Mouse (Mus musculus) forebrain, embryonic 15.5 days (tissue): Measurements from ENCODE around the gene Tmem214. TPM values are rescaled to one million over a fixed set of nuclear protein-coding genes. Genes with fewer than 3 reads are reported as not detected.

Experiments used
- ATAC-seq: fragments of 200-750 bp; cut with Nextera tagmentation; replicated peaks from 2 replicates; pipeline ENCODE4 v1.8.0; 2017; ENCODE audit warnings: mild to moderate bottlenecking, moderate TSS enrichment, moderate library complexity
- H3K27ac ChIP-seq: fragments of 300-500 bp; sonication (generic); replicated peaks from 2 replicates; pipeline ENCODE4 v1.5.1; 2015; ENCODE audit warnings: mild to moderate bottlenecking, inconsistent platforms
- H3K27me3 ChIP-seq: fragments of 300-500 bp; sonication (generic); 2 replicates; pipeline ENCODE4 v1.6.1; 2015; ENCODE audit warnings: inconsistent platforms
- H3K36me3 ChIP-seq: fragments of 300-500 bp; sonication (generic); 2 replicates; pipeline ENCODE4 v1.6.1; 2015; ENCODE audit warnings: mild to moderate bottlenecking, inconsistent platforms
- H3K4me1 ChIP-seq: fragments of 300-500 bp; sonication (generic); 2 replicates; pipeline ENCODE4 v1.6.1; 2015; ENCODE audit warnings: inconsistent platforms
- H3K4me2 ChIP-seq: fragments of 300-500 bp; sonication (generic); replicated peaks from 2 replicates; pipeline ENCODE4 v1.6.1; 2015; ENCODE audit warnings: mild to moderate bottlenecking, inconsistent platforms
- H3K4me3 ChIP-seq: fragments of 300-500 bp; sonication (generic); 2 replicates; pipeline ENCODE4 v1.5.1; 2015; ENCODE audit warnings: mild to moderate bottlenecking, inconsistent platforms
- H3K9ac ChIP-seq: fragments of 300-500 bp; sonication (generic); replicated peaks from 2 replicates; pipeline ENCODE4 v1.6.1; 2015; ENCODE audit warnings: mild to moderate bottlenecking, inconsistent platforms
- H3K9me3 ChIP-seq: fragments of 300-500 bp; sonication (generic); 2 replicates; pipeline ENCODE4 v1.6.1; 2016; ENCODE audit warnings: inconsistent platforms
- WGBS: fragments of 180-500 bp; shearing (Covaris S2); methylation state at CpG from one replicate; pipeline ENCODE4 v1.1.7; 2015; ENCODE audit warnings: mixed read lengths; 5-methylcytosine and 5-hydroxymethylcytosine counted together
- polyA plus RNA-seq: library from polyadenylated mRNA; unstranded; fragments of >200 nt; fragmentation: Nextera tagmentation; extraction: Ambion mirVana; gene quantifications from 2 replicates; pipeline ENCODE4 v1.2.1, GENCODE M21; 2015

Gene Tmem214
- polyA plus RNA-seq, 1 experiment from 2014 or later = 48.1 TPM

DNA sequence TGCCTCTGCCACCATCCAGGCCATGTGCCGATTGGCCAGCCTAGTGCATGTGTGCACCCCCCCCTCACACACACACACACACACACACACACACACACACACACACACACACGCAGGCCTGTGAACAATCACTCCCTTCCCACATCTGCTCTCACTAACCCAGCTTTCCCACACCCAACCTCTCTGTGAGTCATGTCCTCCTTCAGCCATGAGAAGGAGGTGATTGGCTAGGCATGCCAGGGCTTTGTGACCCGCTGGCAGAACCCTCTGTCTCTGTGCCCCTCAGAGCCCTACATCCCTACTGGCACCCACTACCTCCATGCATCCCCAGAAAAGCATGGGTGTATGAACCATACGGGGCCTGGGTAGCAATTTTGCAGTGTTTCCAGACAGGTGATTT lies 14.3 kb upstream of the Tmem214 start:
- H3K27ac ChIP-seq = no peak overlapping the region
- H3K27me3 ChIP-seq = no peaks in the 10 kb centered on the region
- no peak overlapping the region for H3K4me2 ChIP-seq
- no peaks in the 10 kb centered on the region for H3K9me3 ChIP-seq
- no peaks in the 10 kb centered on the region for H3K4me1 ChIP-seq
- no peak overlapping the region for H3K4me3 ChIP-seq
- WGBS = 90% methylated on average over 4 of the region's 4 CpGs
- no peaks in the 10 kb centered on the region for H3K36me3 ChIP-seq
- no peak for ATAC-seq
- H3K9ac ChIP-seq = no peak overlapping the region

DNA sequence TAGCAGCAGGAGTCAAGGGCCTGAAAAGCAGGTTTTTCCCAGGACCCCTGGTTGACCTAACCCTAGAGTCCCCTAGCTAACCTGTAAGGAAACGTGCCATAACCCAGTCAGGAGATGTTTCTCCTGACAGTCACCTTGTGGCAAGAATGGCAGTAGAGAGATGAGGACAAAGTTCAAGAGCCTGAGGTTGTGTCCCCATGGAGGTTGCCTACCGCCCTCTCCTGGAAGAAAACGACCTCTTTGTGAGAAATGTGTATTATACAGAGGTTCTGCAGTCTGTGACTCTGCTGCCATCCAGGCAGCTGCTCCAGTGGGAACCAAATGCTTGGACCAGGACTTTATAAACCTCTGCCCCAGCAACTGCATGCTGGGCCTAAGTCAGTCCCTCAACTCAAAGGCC lies 12.1 kb upstream of the Tmem214 start:
- no peak overlapping the region for H3K4me3 ChIP-seq
- WGBS = 55% methylated on average over 3 of the region's 3 CpGs
- H3K9me3 ChIP-seq = no peaks in the 10 kb centered on the region
- no peak overlapping the region for H3K4me2 ChIP-seq
- no peak for ATAC-seq
- H3K27me3 ChIP-seq = no peaks in the 10 kb centered on the region
- H3K27ac ChIP-seq = no peak overlapping the region
- no peak overlapping the region for H3K9ac ChIP-seq
- no peaks in the 10 kb centered on the region for H3K4me1 ChIP-seq
- no peaks in the 10 kb centered on the region for H3K36me3 ChIP-seq

DNA sequence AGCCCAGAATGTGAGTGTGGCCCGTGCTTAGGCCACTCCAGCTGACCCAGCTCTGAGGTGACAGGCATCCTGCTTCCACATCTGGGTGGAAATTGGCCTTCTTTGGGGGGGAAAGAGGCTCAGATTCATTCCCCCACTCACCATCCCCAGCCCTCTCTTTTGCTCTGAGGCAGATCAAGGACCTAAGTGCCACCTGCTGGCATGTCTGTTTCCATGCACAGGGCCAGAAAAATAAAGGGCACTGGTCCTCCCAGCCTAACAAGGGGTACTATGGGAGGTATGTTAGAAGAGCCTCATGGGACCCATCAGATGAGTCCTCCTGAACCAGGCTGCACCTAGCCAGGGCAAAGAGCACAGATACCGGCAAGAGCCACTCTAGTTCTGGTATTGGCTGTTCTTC lies 11.7 kb upstream of the Tmem214 start:
- WGBS = 79% methylated on average over 2 of the region's 2 CpGs
- Histone ChIP-seq H3K9ac (no peak overlapping the region), H3K27ac (no peak overlapping the region), H3K36me3 (no peaks in the 10 kb centered on the region), H3K27me3 (no peaks in the 10 kb centered on the region), H3K4me1 (no peaks in the 10 kb centered on the region), H3K9me3 (no peaks in the 10 kb centered on the region), H3K4me3 (no peak overlapping the region), H3K4me2 (no peak overlapping the region)
- ATAC-seq = no peak

DNA sequence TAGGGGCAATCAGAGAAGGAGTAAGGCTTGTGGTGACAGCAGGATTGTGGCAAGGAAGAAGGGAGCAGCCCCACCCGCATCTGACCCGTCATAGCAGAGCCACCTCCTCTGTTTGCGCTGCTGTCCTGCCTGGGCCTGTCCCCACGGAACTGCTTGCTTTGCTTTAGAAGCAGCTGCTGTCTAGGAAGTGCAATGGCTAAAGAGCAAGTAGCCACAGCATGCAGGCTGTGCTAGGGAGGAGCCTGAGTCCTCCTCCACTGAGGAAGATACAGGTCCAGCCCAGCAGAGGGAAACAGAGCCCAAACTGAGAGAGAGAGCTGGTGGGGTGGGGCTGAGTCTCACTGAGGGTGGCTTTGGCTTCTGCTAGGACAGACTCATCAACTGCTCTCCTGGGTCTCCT lies 4.0 kb upstream of the Tmem214 start:
- 46% methylated on average over 4 of the region's 4 CpGs for WGBS
- Histone ChIP-seq H3K4me1 (peaks cover under 1% of the 10 kb centered on the region), H3K9ac (no peak overlapping the region), H3K9me3 (no peaks in the 10 kb centered on the region), H3K4me2 (no peak overlapping the region), H3K36me3 (peaks cover 15% of the 10 kb centered on the region; the same call in 1 of the 2 replicates), H3K27ac (no peak overlapping the region), H3K4me3 (no peak overlapping the region), H3K27me3 (no peaks in the 10 kb centered on the region)
- ATAC-seq = no peak

DNA sequence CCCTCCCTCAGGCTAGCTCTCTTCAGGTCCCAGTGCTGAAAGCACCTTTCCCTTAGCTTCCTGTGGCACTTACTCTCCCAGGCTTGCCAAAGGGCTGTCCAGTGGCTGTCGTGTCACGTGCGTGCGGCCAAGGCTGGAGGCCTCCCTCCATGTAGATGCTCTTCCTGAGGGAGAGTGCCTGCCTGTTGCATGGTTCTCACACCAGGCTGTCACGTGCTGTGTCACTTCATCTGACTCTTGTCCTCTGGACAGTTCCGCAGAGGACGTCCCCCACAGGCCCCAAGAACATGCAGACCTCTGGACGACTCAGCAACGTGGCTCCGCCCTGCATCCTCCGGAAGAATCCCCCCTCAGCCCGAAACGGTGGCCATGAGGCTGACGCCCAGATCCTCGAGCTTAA lies 3.5 kb upstream of the Tmem214 start:
- Histone ChIP-seq H3K27me3 (no peaks in the 10 kb centered on the region), H3K4me1 (peaks cover 5% of the 10 kb centered on the region), H3K36me3 (peaks cover 15% of the 10 kb centered on the region; the same call in 1 of the 2 replicates), H3K4me2 (no peak overlapping the region), H3K9ac (no peak overlapping the region), H3K27ac (no peak overlapping the region), H3K4me3 (no peak overlapping the region), H3K9me3 (no peaks in the 10 kb centered on the region)
- no peak for ATAC-seq
- 59% methylated on average over 15 of the region's 15 CpGs for WGBS

DNA sequence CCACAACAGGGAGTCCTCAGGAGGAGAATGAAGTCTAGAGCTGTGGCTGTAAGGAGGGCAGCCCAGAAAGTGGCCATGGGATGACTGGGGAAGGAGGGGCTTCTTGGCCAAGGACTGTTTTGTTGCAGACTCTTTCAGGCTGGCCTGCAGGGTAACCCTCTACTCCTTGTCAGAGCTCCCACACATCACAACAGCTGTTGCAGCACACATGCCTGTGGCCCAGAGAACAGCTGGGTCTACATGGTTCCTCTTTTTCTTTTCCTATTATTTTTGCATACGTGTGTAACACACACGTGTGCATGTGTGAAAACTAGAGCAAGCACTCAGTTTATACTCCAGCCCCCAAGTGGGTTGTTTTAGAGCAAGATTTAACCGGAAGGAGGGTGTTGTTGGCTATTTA lies 941 bp upstream of the Tmem214 start:
- Histone ChIP-seq H3K4me1 (peaks cover 19% of the 10 kb centered on the region), H3K4me2 (no peak overlapping the region), H3K27me3 (no peaks in the 10 kb centered on the region), H3K36me3 (peaks cover 24% of the 10 kb centered on the region), H3K4me3 (no peak overlapping the region), H3K9me3 (no peaks in the 10 kb centered on the region), H3K9ac (no peak overlapping the region), H3K27ac (no peak overlapping the region)
- ATAC-seq = no peak
- 93% methylated on average over 3 of the region's 3 CpGs for WGBS

DNA sequence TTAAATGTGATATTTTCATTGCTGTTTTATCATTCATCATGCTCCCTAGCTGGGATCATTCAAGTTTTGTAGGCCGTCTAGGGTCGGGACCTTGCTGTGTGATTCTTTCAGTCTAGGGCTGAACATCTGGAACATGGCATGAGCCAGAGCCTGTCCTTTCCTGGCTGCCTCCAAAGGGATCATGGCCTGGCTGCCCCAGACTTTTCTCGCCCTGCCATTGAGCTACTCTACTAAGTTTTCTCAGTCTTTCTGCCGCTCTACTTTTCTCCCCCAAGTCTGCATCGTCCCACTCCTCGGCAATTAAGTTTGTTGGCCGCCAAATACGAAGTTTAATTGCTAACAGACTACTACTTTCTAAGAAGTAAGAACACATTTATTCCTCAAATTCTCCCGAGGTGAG lies 1.2 kb downstream of the Tmem214 start:
- peak overlapping the region; percentile 41; the same call in 1 of the 2 replicates for H3K27ac ChIP-seq
- H3K4me3 ChIP-seq = peak overlapping the region; percentile 83
- peak overlapping the region; percentile 61 for H3K4me2 ChIP-seq
- H3K36me3 ChIP-seq = peaks cover 37% of the 10 kb centered on the region
- H3K4me1 ChIP-seq = peaks cover 19% of the 10 kb centered on the region
- no peaks in the 10 kb centered on the region for H3K27me3 ChIP-seq
- peak overlapping the region; percentile 90 for H3K9ac ChIP-seq
- no peaks in the 10 kb centered on the region for H3K9me3 ChIP-seq
- peak; percentile 41 for ATAC-seq
- WGBS = 16% methylated on average over 9 of the region's 9 CpGs

DNA sequence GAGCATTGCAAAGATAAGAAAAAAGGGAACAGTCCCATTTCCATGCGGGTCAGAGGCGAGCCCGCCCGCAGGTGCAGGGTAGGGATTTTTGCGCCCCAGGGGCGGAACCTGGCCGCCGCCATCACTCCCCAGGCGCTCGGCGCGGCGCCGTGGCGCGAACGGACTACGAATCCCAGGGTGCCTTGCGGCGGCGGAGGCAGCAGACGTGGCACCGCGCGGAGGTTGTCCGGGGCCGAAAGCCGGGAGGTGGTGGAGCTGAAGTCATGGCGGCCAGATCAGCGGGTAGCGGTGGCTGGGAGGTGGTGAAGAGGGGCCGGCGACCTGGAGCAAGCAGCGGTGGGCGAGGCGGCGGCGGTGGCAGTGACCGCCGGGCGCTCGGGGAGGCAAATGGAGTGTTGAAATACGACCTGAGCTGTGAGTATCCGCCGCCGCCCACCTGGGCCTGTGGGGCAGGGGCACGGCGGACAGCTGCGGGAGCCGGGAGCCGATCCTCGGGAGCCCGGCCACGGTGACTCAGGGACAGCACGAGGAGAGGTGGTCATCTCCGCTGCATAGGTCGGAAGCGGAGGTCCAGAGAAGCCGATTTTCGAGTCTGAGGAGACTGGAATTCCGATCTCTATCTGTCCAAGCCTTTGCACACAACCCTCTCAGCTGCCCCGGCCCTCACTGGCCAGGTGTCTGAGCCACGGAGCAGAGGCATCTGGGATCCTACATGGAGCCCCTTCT lies 1.8 kb downstream of the Tmem214 start:
- ATAC-seq = peak; percentile 92
- H3K9ac ChIP-seq = peak overlapping the region; percentile 90
- no peaks in the 10 kb centered on the region for H3K9me3 ChIP-seq
- H3K27ac ChIP-seq = peak overlapping the region; percentile 41; the same call in 1 of the 2 replicates
- peak overlapping the region; percentile 61 for H3K4me2 ChIP-seq
- peaks cover 19% of the 10 kb centered on the region for H3K4me1 ChIP-seq
- H3K36me3 ChIP-seq = peaks cover 43% of the 10 kb centered on the region
- under 1% methylated on average over 63 of the region's 63 CpGs for WGBS
- H3K4me3 ChIP-seq = peak overlapping the region; percentile 83
- H3K27me3 ChIP-seq = no peaks in the 10 kb centered on the region

DNA sequence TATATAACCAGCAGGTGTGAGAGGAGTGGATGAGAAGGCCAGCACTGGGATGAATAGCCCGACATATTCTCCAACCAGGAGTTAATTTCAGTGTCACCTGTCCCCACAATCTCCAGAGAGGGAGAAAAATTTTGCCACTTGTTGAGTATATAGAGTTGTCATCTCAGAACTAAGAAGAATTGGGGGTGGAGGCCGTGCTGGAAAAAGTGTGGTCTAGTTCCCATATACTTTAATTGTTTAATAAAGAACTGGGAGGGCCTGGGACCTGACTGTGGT lies 2.3 kb downstream of the Tmem214 start:
- peaks cover 43% of the 10 kb centered on the region for H3K36me3 ChIP-seq
- WGBS = 32% methylated on average over 2 of the region's 2 CpGs
- H3K9me3 ChIP-seq = no peaks in the 10 kb centered on the region
- H3K4me1 ChIP-seq = peaks cover 19% of the 10 kb centered on the region
- no peak for ATAC-seq
- H3K4me2 ChIP-seq = peak overlapping the region; percentile 61
- peak overlapping the region; percentile 41; the same call in 1 of the 2 replicates for H3K27ac ChIP-seq
- peak overlapping the region; percentile 83 for H3K4me3 ChIP-seq
- H3K9ac ChIP-seq = peak overlapping the region; percentile 90
- no peaks in the 10 kb centered on the region for H3K27me3 ChIP-seq

DNA sequence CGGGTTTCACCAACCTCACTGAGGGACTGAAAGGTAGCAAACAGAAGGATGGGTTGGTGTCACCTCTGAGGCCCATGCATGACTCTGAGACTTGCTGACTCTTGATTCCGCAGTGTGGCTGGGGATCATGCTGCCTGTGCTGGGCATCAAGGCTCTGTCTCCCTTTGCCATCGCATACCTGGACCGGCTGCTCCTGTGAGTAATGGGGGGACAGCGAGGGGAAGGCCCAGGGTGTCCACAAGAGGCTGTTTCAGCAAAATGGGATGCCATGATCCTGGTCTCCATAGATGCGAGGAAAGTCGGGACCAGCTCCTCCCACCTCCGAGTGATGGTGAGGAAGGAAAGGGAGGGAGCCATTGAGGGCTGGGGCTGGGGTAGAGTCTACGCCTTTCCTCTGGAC lies 4.8 kb downstream of the Tmem214 start:
- Histone ChIP-seq H3K9ac (no peak overlapping the region), H3K9me3 (no peaks in the 10 kb centered on the region), H3K4me1 (peaks cover 20% of the 10 kb centered on the region), H3K27me3 (no peaks in the 10 kb centered on the region), H3K4me2 (no peak overlapping the region), H3K36me3 (peaks cover 64% of the 10 kb centered on the region), H3K27ac (no peak overlapping the region), H3K4me3 (no peak overlapping the region)
- ATAC-seq = no peak
- 93% methylated on average over 9 of the region's 9 CpGs for WGBS

DNA sequence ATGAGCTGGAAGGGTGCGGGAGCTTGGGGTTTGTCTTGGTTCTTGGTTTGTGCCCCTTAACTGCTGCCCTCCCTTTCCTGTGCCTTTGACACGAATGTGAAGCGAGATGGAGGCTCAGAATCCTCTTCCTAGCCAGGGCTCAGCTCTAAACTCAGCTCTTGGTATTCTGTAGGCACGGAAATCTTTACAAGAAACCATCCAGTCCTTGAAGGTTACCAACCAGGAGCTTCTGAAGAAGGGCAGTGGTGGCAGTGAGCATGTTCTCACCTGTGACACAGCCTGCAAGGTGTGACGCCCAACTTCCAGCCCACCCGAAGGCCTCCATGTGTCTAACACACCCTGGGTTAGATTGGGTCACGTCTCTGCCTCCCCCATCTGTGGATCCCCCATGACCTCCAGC lies 6.6 kb downstream of the Tmem214 start:
- no peak overlapping the region for H3K9ac ChIP-seq
- no peak for ATAC-seq
- no peak overlapping the region for H3K4me2 ChIP-seq
- no peaks in the 10 kb centered on the region for H3K9me3 ChIP-seq
- H3K4me3 ChIP-seq = no peak overlapping the region
- 92% methylated on average over 7 of the region's 7 CpGs for WGBS
- peaks cover 23% of the 10 kb centered on the region for H3K4me1 ChIP-seq
- H3K27ac ChIP-seq = no peak overlapping the region
- H3K27me3 ChIP-seq = no peaks in the 10 kb centered on the region
- H3K36me3 ChIP-seq = peaks cover 68% of the 10 kb centered on the region

DNA sequence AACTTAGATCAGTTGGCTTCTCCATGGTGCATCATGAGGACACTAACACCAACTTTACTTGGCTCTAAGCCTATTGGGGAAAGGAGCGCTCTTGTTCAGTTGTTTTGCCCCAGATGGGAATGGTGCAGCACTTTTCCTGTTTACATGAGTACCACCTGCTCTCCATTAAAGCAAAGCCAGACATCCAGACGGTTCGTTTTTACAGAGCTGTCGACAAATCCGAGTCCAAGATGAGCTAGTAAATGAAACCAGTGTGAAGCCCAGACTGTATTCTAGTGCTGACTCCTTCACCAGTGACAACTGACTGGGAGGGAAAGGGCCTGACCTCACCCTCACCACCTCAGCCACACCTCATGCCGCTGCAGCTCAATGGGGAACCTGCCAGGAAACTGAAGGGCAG lies 10.8 kb downstream of the Tmem214 start:
- H3K4me1 ChIP-seq = peaks cover 9% of the 10 kb centered on the region
- peak overlapping the region; percentile 80 for H3K27ac ChIP-seq
- H3K9ac ChIP-seq = no peak overlapping the region
- 43% methylated on average over 6 of the region's 6 CpGs for WGBS
- no peak overlapping the region for H3K4me3 ChIP-seq
- no peaks in the 10 kb centered on the region for H3K27me3 ChIP-seq
- ATAC-seq = peak; percentile 53
- H3K9me3 ChIP-seq = no peaks in the 10 kb centered on the region
- H3K4me2 ChIP-seq = no peak overlapping the region
- peaks cover 42% of the 10 kb centered on the region for H3K36me3 ChIP-seq

DNA sequence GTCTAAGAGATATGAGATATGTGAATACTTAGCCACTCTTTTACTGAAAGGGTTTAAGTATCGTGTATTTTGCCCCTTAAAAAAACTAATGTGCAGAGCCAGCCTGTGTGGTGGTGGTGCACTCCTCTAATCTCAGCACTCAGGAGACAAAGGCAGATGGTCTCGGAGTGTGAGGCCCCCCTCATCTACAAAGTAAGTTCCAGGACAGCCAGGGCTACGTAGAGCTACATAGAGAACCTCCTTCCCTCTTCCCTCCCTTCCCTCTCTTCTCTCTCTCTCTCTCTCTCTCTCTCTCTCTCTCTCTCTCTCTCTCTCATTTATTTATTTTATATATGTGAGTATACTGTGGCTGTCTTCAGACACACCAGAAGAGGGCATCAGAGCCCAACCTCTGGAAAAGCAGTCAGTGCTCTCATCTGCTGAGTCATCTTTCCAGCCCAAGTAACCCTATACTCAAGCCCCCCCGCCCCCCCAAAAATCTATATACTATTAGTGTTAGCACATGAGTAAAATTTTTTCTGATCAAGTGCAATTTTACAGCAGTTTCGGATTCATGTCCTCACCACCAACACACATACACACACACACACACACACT lies 11.6 kb downstream of the Tmem214 start:
- H3K9ac ChIP-seq = no peak overlapping the region
- no peaks in the 10 kb centered on the region for H3K27me3 ChIP-seq
- 76% methylated on average over 5 of the region's 5 CpGs for WGBS
- no peak overlapping the region for H3K4me3 ChIP-seq
- no peak; the same call in 1 of the 2 replicates for ATAC-seq
- H3K9me3 ChIP-seq = no peaks in the 10 kb centered on the region
- H3K27ac ChIP-seq = peak overlapping the region; percentile 80
- peaks cover 34% of the 10 kb centered on the region for H3K36me3 ChIP-seq
- no peak overlapping the region for H3K4me2 ChIP-seq
- peaks cover 9% of the 10 kb centered on the region for H3K4me1 ChIP-seq
